Mouse (Mus musculus): ENCODE results near the gene Foxn4. TPM values are rescaled to one million over a fixed set of nuclear protein-coding genes. Genes with fewer than 3 reads are reported as not detected.

Gene Foxn4
- polyA plus RNA-seq, 1 experiment from 2014 or later = not detected

- peaks cover 9% of the 10 kb centered on the region for H3K4me1 ChIP-seq
- no peak overlapping the region for H3K27ac ChIP-seq
- peaks cover 19% of the 10 kb centered on the region; the same call in 1 of the 2 replicates for H3K27me3 ChIP-seq (replicated peaks)
- WGBS (ENCODE audit: insufficient replicate concordance) = 19% methylated on average over 22 of the region's 22 CpGs
- no peak overlapping the region for H3K9ac ChIP-seq
- peak overlapping the region; percentile 16; the same call in 1 of the 2 replicates for H3K4me3 ChIP-seq
- no peak for ATAC-seq
- peak overlapping the region; percentile 42 for H3K4me2 ChIP-seq
- no peaks in the 10 kb centered on the region for H3K9me3 ChIP-seq (replicated peaks)
- no peaks in the 10 kb centered on the region for H3K36me3 ChIP-seq
These were observed 23.4 kb upstream of the Foxn4 start for GRCm38 (mm10) chr5:114296693-114297631.

GRCm38 (mm10) chr5:114290004-114290403 lies 16.4 kb upstream of the Foxn4 start:
- H3K27ac ChIP-seq = no peak overlapping the region
- ATAC-seq = no peak
- no peak overlapping the region for H3K4me3 ChIP-seq
- WGBS (ENCODE audit: insufficient replicate concordance) = 65% methylated on average over 3 of the region's 3 CpGs
- H3K36me3 ChIP-seq = no peaks in the 10 kb centered on the region
- no peaks in the 10 kb centered on the region for H3K4me1 ChIP-seq
- peaks cover 51% of the 10 kb centered on the region for H3K27me3 ChIP-seq (replicated peaks)
- H3K9ac ChIP-seq = no peak overlapping the region
- H3K9me3 ChIP-seq (replicated peaks) = no peaks in the 10 kb centered on the region
- H3K4me2 ChIP-seq = no peak overlapping the region

DNA sequence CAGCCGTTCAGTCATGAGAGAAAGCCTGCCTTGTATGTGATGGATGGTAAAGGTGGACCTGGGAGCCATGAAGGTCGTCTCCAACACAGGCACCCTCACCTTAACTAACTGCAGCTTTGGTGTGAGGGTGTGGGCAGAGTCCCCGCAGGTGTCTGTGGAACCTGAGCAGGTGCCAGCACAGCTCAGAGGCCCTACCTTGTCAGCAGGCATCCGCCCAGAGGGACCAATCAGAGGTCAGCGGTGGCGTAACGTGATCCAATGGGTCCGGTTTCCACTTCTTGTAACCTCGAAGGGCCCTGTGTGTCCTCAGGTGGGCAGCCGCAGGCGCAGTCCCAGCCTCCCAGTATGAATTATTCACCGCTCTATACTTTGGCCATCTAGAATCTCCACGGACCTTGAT lies 15.3 kb upstream of the Foxn4 start, which contains the start of gene Myo1h:
Gene Myo1h, plus strand, starts transcription at position 293 of the 400 bp plus-strand sequence.
- ATAC-seq = no peak
- H3K27ac ChIP-seq = no peak within 1 kb of the TSS
- no peaks in the 10 kb centered on the region for H3K36me3 ChIP-seq
- no peak within 1 kb of the TSS for H3K9ac ChIP-seq
- no peak within 1 kb of the TSS for H3K4me2 ChIP-seq
- WGBS (ENCODE audit: insufficient replicate concordance) = 34% methylated on average over 13 of the region's 13 CpGs
- peaks cover 46% of the 10 kb centered on the region for H3K27me3 ChIP-seq (replicated peaks)
- no peak within 1 kb of the TSS for H3K4me3 ChIP-seq
- no peaks in the 10 kb centered on the region for H3K4me1 ChIP-seq
- no peaks in the 10 kb centered on the region for H3K9me3 ChIP-seq (replicated peaks)

DNA sequence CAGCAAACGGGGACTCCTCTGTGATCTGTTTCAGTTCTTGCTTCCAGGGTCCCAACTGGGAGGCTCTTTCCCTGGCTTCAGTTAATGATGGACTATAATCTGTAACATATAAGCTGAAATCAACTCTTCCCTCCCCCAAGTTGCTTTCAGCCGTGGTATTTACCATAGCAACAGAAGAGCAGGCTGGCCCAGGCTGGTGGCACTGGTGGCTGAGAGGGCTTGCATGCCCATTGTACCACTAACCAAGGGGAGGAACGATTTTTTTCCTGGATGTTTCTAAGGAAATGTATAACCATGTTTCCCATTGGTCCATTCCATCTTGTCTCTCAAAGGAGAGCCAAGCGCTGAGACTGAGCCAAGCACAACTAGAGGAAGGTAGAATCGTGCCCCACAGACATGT lies 14.8 kb upstream of the Foxn4 start:
- no peak for ATAC-seq
- no peak overlapping the region for H3K4me2 ChIP-seq
- no peaks in the 10 kb centered on the region for H3K36me3 ChIP-seq
- WGBS (ENCODE audit: insufficient replicate concordance) = 65% methylated on average over 5 of the region's 5 CpGs
- no peaks in the 10 kb centered on the region for H3K9me3 ChIP-seq (replicated peaks)
- H3K9ac ChIP-seq = no peak overlapping the region
- no peak overlapping the region for H3K4me3 ChIP-seq
- H3K27ac ChIP-seq = no peak overlapping the region
- no peaks in the 10 kb centered on the region for H3K4me1 ChIP-seq
- H3K27me3 ChIP-seq (replicated peaks) = peaks cover 44% of the 10 kb centered on the region

DNA sequence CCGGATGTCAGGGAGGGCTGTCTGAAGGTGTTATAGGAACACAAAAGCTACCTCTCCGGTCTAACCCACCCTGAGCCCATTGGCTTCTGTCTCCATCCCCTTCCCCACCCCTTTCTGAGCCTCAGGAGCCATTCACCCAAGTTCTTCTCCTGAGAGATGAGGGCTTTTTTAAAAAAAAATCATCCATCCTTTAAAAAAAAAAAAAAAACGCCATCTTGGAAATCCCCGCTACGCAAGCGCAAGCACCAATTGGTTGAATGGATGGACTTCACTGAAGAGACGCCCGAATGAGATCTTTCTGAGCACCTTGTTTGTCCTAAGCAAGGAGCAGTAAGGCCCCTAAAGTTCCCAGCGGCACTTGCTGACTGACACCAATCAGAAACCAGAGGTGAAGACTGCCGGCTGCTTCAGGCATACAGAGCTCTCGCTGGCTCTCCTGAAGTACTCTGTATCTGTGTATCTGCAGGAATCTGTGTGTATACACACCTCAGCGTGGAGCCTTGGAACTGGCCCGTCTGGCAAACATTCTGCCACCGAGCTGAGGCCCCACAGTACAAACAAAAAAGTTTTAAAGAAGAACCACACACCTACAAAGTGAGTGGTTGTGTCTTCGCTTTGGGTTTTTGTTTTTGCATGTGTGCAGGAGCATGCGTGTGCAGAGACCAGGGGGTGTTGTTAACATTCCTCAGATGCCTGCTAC lies 13.4 kb upstream of the Foxn4 start:
- Histone ChIP-seq H3K27me3 (replicated peaks) (peaks cover 40% of the 10 kb centered on the region), H3K9me3 (replicated peaks) (no peaks in the 10 kb centered on the region), H3K9ac (no peak overlapping the region), H3K27ac (no peak overlapping the region), H3K4me2 (no peak overlapping the region), H3K36me3 (no peaks in the 10 kb centered on the region), H3K4me1 (no peaks in the 10 kb centered on the region), H3K4me3 (no peak overlapping the region)
- ATAC-seq = no peak
- 68% methylated on average over 16 of the region's 16 CpGs for WGBS (ENCODE audit: insufficient replicate concordance)

GRCm38 (mm10) chr5:114286102-114286501 lies 12.5 kb upstream of the Foxn4 start:
- no peak overlapping the region for H3K4me2 ChIP-seq
- H3K4me1 ChIP-seq = no peaks in the 10 kb centered on the region
- no peaks in the 10 kb centered on the region for H3K9me3 ChIP-seq (replicated peaks)
- H3K4me3 ChIP-seq = no peak overlapping the region
- no peak for ATAC-seq
- no peak overlapping the region for H3K27ac ChIP-seq
- no peaks in the 10 kb centered on the region for H3K36me3 ChIP-seq
- H3K27me3 ChIP-seq (replicated peaks) = peaks cover 35% of the 10 kb centered on the region
- H3K9ac ChIP-seq = no peak overlapping the region
- WGBS (ENCODE audit: insufficient replicate concordance) = 63% methylated on average over 4 of the region's 4 CpGs

DNA sequence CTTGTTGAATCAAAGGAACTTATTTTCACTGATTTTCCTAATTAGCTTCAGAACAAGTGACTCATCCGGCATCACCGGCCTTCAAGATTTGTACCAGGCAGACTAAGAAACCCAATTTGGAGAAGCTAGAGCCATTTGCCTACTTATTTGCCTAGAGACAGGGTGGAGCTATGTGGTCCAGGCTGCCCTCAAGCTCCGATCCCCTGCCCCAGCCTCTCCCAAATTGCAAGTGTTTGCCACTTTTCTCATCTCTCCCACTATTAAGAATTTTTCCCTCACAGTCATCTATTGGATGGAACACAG lies 11.7 kb upstream of the Foxn4 start:
- ATAC-seq = no peak
- Histone ChIP-seq H3K9me3 (replicated peaks) (no peaks in the 10 kb centered on the region), H3K4me1 (no peaks in the 10 kb centered on the region), H3K9ac (no peak overlapping the region), H3K36me3 (no peaks in the 10 kb centered on the region), H3K27me3 (replicated peaks) (peaks cover 32% of the 10 kb centered on the region), H3K4me2 (no peak overlapping the region), H3K4me3 (no peak overlapping the region), H3K27ac (no peak overlapping the region)
- WGBS (ENCODE audit: insufficient replicate concordance) = 76% methylated on average over 3 of the region's 3 CpGs

DNA sequence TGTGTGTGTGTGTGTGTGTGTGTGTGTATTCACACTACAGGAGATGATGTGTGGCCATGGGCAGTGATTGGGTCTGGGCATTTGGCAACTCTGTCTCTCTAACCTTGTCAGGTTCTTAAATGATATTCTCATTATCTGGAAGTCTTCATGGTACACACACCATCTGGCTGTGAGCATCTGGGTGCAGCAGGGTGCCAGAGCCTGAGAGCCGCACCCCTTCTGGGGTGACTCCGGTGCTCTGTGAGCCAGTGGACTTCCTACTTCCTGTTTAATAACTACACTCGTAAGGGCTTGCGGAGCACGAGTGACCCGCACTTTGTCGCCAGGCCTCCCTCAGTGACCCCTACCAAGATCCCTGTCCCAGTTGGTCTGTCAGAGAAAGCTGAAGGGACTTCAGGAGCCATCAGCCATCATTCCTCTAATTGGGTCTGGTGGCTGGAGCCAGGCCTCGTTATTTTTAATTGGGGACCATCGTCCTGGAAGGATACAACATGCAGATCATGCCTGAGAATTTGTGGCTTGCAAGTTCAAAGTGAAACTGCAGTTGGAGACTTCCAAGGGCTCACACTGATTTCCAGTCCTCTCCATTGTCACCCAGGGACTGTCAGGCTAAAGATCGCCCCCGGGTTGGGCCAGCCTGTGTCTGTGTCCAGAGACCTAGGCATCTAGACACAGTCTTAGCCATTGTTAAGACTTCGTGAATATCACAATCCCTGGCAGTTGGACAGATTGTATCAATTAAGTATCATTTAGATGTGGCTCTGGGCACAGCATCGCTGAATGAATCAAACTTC lies 11.2 kb upstream of the Foxn4 start:
- Histone ChIP-seq H3K27me3 (replicated peaks) (peaks cover 29% of the 10 kb centered on the region; the same call in 1 of the 2 replicates), H3K4me2 (no peak overlapping the region), H3K4me1 (no peaks in the 10 kb centered on the region), H3K4me3 (no peak overlapping the region), H3K9me3 (replicated peaks) (no peaks in the 10 kb centered on the region), H3K36me3 (no peaks in the 10 kb centered on the region), H3K27ac (no peak overlapping the region), H3K9ac (no peak overlapping the region)
- ATAC-seq = no peak
- WGBS (ENCODE audit: insufficient replicate concordance) = 61% methylated on average over 13 of the region's 13 CpGs

- no peak for ATAC-seq
- WGBS (ENCODE audit: insufficient replicate concordance) = 27% methylated on average over 6 of the region's 6 CpGs
- Histone ChIP-seq H3K9ac (no peak overlapping the region), H3K27ac (no peak overlapping the region), H3K9me3 (replicated peaks) (no peaks in the 10 kb centered on the region), H3K4me1 (no peaks in the 10 kb centered on the region), H3K27me3 (replicated peaks) (peaks cover 29% of the 10 kb centered on the region), H3K4me3 (no peak overlapping the region), H3K36me3 (no peaks in the 10 kb centered on the region), H3K4me2 (no peak overlapping the region)
These were observed 8.7 kb upstream of the Foxn4 start for GRCm38 (mm10) chr5:114282346-114282745.

DNA sequence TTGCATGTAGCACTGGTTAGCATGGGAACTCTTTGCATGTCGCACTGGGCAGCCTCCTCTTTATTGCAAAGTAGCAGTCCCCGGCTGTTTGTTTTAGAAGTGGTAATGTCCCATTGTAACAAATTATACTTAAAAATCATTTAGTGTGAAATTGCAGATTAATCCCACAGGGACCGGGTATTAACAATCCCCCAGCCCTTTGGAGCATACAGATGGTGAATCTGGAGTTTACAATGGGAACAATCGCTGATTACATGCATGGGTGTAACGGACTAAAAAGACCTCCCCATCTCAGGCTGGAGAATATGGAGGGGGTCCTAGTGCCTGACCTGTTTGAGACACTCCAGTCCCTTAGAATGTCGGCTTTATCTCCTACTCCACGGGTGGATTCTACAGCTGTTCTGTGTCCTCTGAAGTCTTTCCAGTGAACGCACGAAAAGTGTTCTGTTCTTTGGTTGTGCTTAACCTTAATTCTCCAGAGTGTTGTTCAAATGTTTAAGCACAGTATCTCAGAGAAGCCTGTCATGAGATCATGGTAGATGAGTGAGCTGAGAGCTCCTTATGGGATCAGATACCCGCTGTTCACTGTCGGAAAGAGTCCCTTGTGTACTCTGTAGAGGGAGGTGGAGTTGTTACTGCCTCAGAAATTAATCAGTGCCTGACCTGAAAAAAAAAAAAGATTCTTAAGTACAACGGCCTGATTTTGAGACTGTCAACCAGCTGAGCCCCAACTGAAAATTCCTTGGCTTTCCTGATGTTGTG lies 6.0 kb upstream of the Foxn4 start:
- no peak for ATAC-seq
- H3K4me2 ChIP-seq = no peak overlapping the region
- no peak overlapping the region for H3K27ac ChIP-seq
- WGBS (ENCODE audit: insufficient replicate concordance) = 54% methylated on average over 12 of the region's 12 CpGs
- H3K9me3 ChIP-seq (replicated peaks) = no peaks in the 10 kb centered on the region
- H3K36me3 ChIP-seq = no peaks in the 10 kb centered on the region
- H3K27me3 ChIP-seq (replicated peaks) = peaks cover 53% of the 10 kb centered on the region
- H3K9ac ChIP-seq = no peak overlapping the region
- H3K4me3 ChIP-seq = no peak overlapping the region
- H3K4me1 ChIP-seq = no peaks in the 10 kb centered on the region

GRCm38 (mm10) chr5:114275991-114276390 lies 2.4 kb upstream of the Foxn4 start:
- no peak overlapping the region for H3K27ac ChIP-seq
- 0 out of 2 replicates have a peak, but pooled peaks cover 6% of the 10 kb centered on the region for H3K4me1 ChIP-seq
- peaks cover 89% of the 10 kb centered on the region for H3K27me3 ChIP-seq (replicated peaks)
- no peaks in the 10 kb centered on the region for H3K9me3 ChIP-seq (replicated peaks)
- H3K36me3 ChIP-seq = no peaks in the 10 kb centered on the region
- WGBS (ENCODE audit: insufficient replicate concordance) = 39% methylated on average over 16 of the region's 16 CpGs
- H3K4me2 ChIP-seq = no peak overlapping the region
- H3K9ac ChIP-seq = no peak overlapping the region
- no peak for ATAC-seq
- H3K4me3 ChIP-seq = no peak overlapping the region
